Comparison of ENCODE assay signal across 9 mouse cellular contexts in genomic region chr4:42902174-42902573, GRCm38 (mm10). TPM values are rescaled to one million over a fixed set of nuclear protein-coding genes. Genes with fewer than 3 reads are reported as not detected.
A peak's percentile ranks its signal among the peaks of the same experiment; 100 is the strongest.
DNase-seq lines count a peak whose midpoint lies in the region; ATAC-seq lines count a peak whose summit lies in the region.
"Had no signal": no experiment of that assay in that cellular context is flagged by ENCODE, and none has a peak within 500 bp of the region (broad histone marks: within the 10 kb centered on the region; RNA-seq: fewer than 3 reads in every experiment).

No protein-coding gene starts in this region.

- WGBS in liver, embryonic 11.5 days, result 52% methylated on average over 9 of the region's 9 CpGs

- no peak for ATAC-seq in liver, embryonic 11.5 days (replicated peaks; ENCODE audit: low FRiP score)

- H3K27ac ChIP-seq in liver, embryonic 11.5 days (ENCODE audit: low read depth, low read length), result no peak overlapping the region

- no peak overlapping the region for H3K4me3 ChIP-seq in liver, embryonic 11.5 days (ENCODE audit: low read depth, low read length)

- no peaks in the 10 kb centered on the region for H3K4me1 ChIP-seq in liver, embryonic 11.5 days (replicated peaks; ENCODE audit: control insufficient read depth, insufficient read depth, low read length)

- H3K9ac ChIP-seq in liver, embryonic 11.5 days (ENCODE audit: low read depth, low read length), result no peak overlapping the region

- no peaks in the 10 kb centered on the region for H3K9me3 ChIP-seq in liver, embryonic 11.5 days (ENCODE audit: control insufficient read depth, low read length)

- no peaks in the 10 kb centered on the region for H3K27me3 ChIP-seq in liver, embryonic 11.5 days (replicated peaks; ENCODE audit: control insufficient read depth, insufficient read depth, low read length)

- no peaks in the 10 kb centered on the region for H3K36me3 ChIP-seq in liver, embryonic 11.5 days (ENCODE audit: control insufficient read depth, insufficient read depth, low read length)

- DNase-seq in adrenal gland, postnatal 36 days, result peak; percentile 16 to 23
- DNase-seq in adrenal gland, adult 2 months, result no peak
- DNase-seq in liver (peak; percentile 75), adipocyte (ENCODE audit: low spot score) (no peak)
- DNase-seq in liver, embryonic 11.5 days (ENCODE audit: low spot score), result no peak
- DNase-seq in embryo, embryonic 10.5 days (ENCODE audit: low spot score), result peak; percentile 36
- DNase-seq in naive thymus-derived CD4-positive, alpha-beta T cell, adult 2 months (ENCODE audit: low read depth), result peak; percentile 31
- no peak for DNase-seq in ovary, postnatal 10 days (ENCODE audit: low spot score)

- H3K4me2 ChIP-seq in liver, embryonic 11.5 days, result no peak overlapping the region

RNA-seq across cellular contexts. Expression of gene Phf24, which starts 14.3 kb away (rescaled TPM):
- 1 to 10 TPM; 1.3 to 1.8 TPM for total RNA-seq in adrenal gland, postnatal 36 days (2021)
- total RNA-seq in adrenal gland, adult 2 months (2021), result 1 to 10 TPM in 1 of 2 experiments, under 1 TPM in 1; 0.92 to 2.6 TPM
- 1.8 and 3.1 TPM in 2 replicates for polyA plus RNA-seq in adrenal gland, adult 2 months (2012; rRNA removed)
- polyA plus RNA-seq in liver, embryonic 11.5 days (2014; fragmentation: Nextera tagmentation; extraction: Ambion mirVana), result 0.38 and 0.42 TPM in 2 replicates

RNA-seq across cellular contexts. Expression of gene Fam205c, which starts 28.1 kb away (rescaled TPM):
- total RNA-seq in adrenal gland, postnatal 36 days (2021), result not detected
- total RNA-seq in adrenal gland, adult 2 months (2021), result under 1 TPM in 1 of 2 experiments, not detected in 1; 0.17 TPM
- polyA plus RNA-seq in adrenal gland, adult 2 months (2012; rRNA removed), result not detected in 2 replicates
- 0.71 and 0.75 TPM in 2 replicates for polyA plus RNA-seq in liver, embryonic 11.5 days (2014; fragmentation: Nextera tagmentation; extraction: Ambion mirVana)

RNA-seq across cellular contexts. Expression of gene Gm12394, which starts 45.6 kb away (rescaled TPM):
- total RNA-seq in adrenal gland, postnatal 36 days (2021), result under 1 TPM; 0.16 to 0.20 TPM
- under 1 TPM in 1 of 2 experiments, not detected in 1; 0.14 TPM for total RNA-seq in adrenal gland, adult 2 months (2021)
- polyA plus RNA-seq in adrenal gland, adult 2 months (2012; rRNA removed), result not detected in 2 replicates
- polyA plus RNA-seq in liver, embryonic 11.5 days (2014; fragmentation: Nextera tagmentation; extraction: Ambion mirVana), result 0.11 and 0.18 TPM in 2 replicates

RNA-seq across cellular contexts. Expression of gene Dnajb5, which starts 47.4 kb away (rescaled TPM):
- 10 to 100 TPM; 10.9 to 35.1 TPM for total RNA-seq in adrenal gland, postnatal 36 days (2021)
- total RNA-seq in adrenal gland, adult 2 months (2021), result 10 to 100 TPM; 17.7 to 18.3 TPM
- 7.4 TPM in 2 replicates for polyA plus RNA-seq in adrenal gland, adult 2 months (2012; rRNA removed)
- polyA plus RNA-seq in liver, embryonic 11.5 days (2014; fragmentation: Nextera tagmentation; extraction: Ambion mirVana), result 2.0 and 3.0 TPM in 2 replicates

RNA-seq across cellular contexts. Expression of gene Fam205a1, which starts 48.5 kb away (rescaled TPM):
- not detected for total RNA-seq in adrenal gland, postnatal 36 days (2021)
- not detected for total RNA-seq in adrenal gland, adult 2 months (2021)
- polyA plus RNA-seq in adrenal gland, adult 2 months (2012; rRNA removed), result not detected in 2 replicates
- polyA plus RNA-seq in liver, embryonic 11.5 days (2014; fragmentation: Nextera tagmentation; extraction: Ambion mirVana), result 0.22 and 0.29 TPM in 2 replicates
- polyA plus RNA-seq: heart, embryonic 16.5 days had no signal

Comparison
In these comparisons a context has a peak if more than half of its experiments do, and no peak if none do; other contexts are left out.
1. DNase-seq: peak in adrenal gland, postnatal 36 days (2 of 2), liver (single experiment), embryo, embryonic 10.5 days (single experiment) and naive thymus-derived CD4-positive, alpha-beta T cell, adult 2 months (single experiment); none in adrenal gland, adult 2 months (single experiment), liver, embryonic 11.5 days (single experiment), adipocyte (single experiment) and ovary, postnatal 10 days (single experiment).